Mouse (Mus musculus): ENCODE data around the gene Tbc1d12. TPM values are rescaled to one million over a fixed set of nuclear protein-coding genes. Genes with fewer than 3 reads are reported as not detected.
"Not testable (repeated sequence)": the region's sequence is repeated elsewhere in the genome, so short reads cannot be mapped to it uniquely, and the experiment has no call there.

Tbc1d12 gene
- polyA plus RNA-seq, 1 experiment from 2014 or later = 3.6 TPM

DNA sequence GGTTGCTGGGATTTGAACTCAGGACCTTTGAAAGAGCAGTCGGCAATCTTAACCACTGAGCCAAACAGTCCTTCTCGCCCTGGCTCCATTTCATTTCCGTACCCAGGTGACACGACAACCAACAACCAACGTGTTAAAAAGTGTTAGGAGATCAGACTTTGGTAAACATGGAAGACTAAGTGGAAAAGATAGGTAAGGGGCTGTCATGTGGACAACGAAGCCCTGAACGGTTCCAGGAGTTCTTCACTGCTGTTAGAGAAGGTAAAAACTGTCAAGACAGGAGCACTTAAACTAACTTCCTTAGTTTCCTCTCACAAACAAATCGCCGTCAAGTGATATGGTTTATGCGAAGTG is 318 bp upstream of the Tbc1d12 start:
- peak overlapping the region; percentile 86 for H3K4me3 ChIP-seq (replicated peaks)
- ATAC-seq (ENCODE audit: insufficient number of reproducible peaks, insufficient read depth, low FRiP score, low TSS enrichment, low read depth) = no peak
- H3K27ac ChIP-seq = no peak overlapping the region; the same call in 1 of the 2 replicates

GRCm38 (mm10) chr19:38837171-38837641 is 827 bp downstream of the Tbc1d12 start:
- Histone ChIP-seq H3K27me3 (no peaks in the 10 kb centered on the region), H3K4me3 (replicated peaks) (peak overlapping the region; percentile 86), H3K9ac (replicated peaks) (peak overlapping the region; percentile 85), H3K27ac (peak overlapping the region; percentile 89), H3K4me2 (peak overlapping the region; percentile 64), H3K4me1 (replicated peaks) (peaks cover 6% of the 10 kb centered on the region; the same call in 1 of the 2 replicates), H3K36me3 (no peaks in the 10 kb centered on the region), H3K9me3 (no peaks in the 10 kb centered on the region)
- under 1% methylated on average over 54 of the region's 54 CpGs for WGBS
- ATAC-seq (ENCODE audit: insufficient number of reproducible peaks, insufficient read depth, low FRiP score, low TSS enrichment, low read depth) = no peak

More for the DNA sequence above, 318 bp upstream of the Tbc1d12 start:
- Histone ChIP-seq H3K4me1 (replicated peaks) (peaks cover 6% of the 10 kb centered on the region; the same call in 1 of the 2 replicates), H3K4me2 (peak overlapping the region; percentile 64), H3K27me3 (no peaks in the 10 kb centered on the region), H3K36me3 (no peaks in the 10 kb centered on the region), H3K9ac (replicated peaks) (peak overlapping the region; percentile 85; the same call in 1 of the 2 replicates), H3K9me3 (no peaks in the 10 kb centered on the region)
- 23% methylated on average over 10 of the region's 10 CpGs for WGBS

DNA sequence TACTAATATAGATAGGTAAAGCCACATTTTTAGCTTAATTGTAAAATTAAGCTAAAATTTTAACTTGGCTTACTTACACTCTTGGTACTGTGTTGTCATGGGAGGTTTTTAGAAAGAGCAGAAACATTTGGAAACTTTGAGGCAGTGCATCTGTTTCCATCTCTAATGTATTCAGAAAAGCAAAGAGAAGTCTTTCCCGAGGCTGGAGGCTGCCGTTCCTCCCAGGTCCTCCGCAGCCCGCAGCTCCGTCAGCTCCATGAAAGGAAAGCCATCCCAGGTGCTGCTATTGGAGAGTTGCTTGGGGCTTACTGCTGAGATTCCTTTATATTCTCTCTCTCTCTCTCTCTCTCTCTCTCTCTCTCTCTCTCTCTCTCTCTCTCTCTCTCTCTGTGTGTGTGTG is 8.4 kb downstream of the Tbc1d12 start:
- Histone ChIP-seq H3K27ac (no peak overlapping the region), H3K27me3 (no peaks in the 10 kb centered on the region), H3K36me3 (no peaks in the 10 kb centered on the region; the same call in 1 of the 2 replicates), H3K9ac (replicated peaks) (no peak overlapping the region), H3K9me3 (0 out of 2 replicates have a peak, but pooled peaks cover 4% of the 10 kb centered on the region), H3K4me1 (replicated peaks) (no peaks in the 10 kb centered on the region), H3K4me3 (replicated peaks) (no peak overlapping the region), H3K4me2 (no peak overlapping the region)
- 84% methylated on average over 5 of the region's 5 CpGs for WGBS
- no peak for ATAC-seq (ENCODE audit: insufficient number of reproducible peaks, insufficient read depth, low FRiP score, low TSS enrichment, low read depth)

GRCm38 (mm10) chr19:38846373-38846772 is 10.0 kb downstream of the Tbc1d12 start:
- no peak for ATAC-seq (ENCODE audit: insufficient number of reproducible peaks, insufficient read depth, low FRiP score, low TSS enrichment, low read depth)
- Histone ChIP-seq H3K9ac (replicated peaks) (no peak overlapping the region), H3K27ac (peak overlapping the region; percentile 42; the same call in 1 of the 2 replicates), H3K4me1 (replicated peaks) (no peaks in the 10 kb centered on the region), H3K27me3 (no peaks in the 10 kb centered on the region), H3K9me3 (0 out of 2 replicates have a peak, but pooled peaks cover 4% of the 10 kb centered on the region), H3K4me3 (replicated peaks) (no peak overlapping the region), H3K36me3 (no peaks in the 10 kb centered on the region; the same call in 1 of the 2 replicates), H3K4me2 (no peak overlapping the region)
- 63% methylated on average over 2 of the region's 2 CpGs for WGBS

- H3K4me2 ChIP-seq = no peak overlapping the region
- WGBS = 87% methylated on average over 3 of the region's 3 CpGs
These were observed 21.8 kb downstream of the Tbc1d12 start for GRCm38 (mm10) chr19:38858224-38858623.

DNA sequence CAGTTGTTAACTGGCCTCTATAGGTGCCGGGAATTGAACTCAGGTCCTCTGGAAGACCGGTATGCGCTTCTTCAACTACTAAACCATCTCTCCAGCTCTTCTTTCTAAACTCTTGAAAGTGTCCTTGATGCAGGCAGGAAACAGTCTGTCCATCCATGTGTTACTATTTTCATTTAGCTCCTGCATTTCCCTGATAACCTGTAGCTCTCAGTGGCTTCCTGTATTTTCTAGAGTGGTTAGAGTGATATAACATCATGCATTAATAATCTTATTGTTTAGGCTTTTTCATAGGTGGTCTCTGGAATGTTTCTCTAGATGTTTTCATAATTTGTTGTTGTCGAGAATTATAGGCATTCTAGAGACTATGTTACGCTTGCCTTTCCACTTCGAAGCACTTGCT is 26.1 kb downstream of the Tbc1d12 start:
- no peak for ATAC-seq (ENCODE audit: insufficient number of reproducible peaks, insufficient read depth, low FRiP score, low TSS enrichment, low read depth)
- Histone ChIP-seq H3K9ac (replicated peaks) (no peak overlapping the region), H3K9me3 (no peaks in the 10 kb centered on the region), H3K4me3 (replicated peaks) (no peak overlapping the region), H3K4me1 (replicated peaks) (no peaks in the 10 kb centered on the region), H3K4me2 (no peak overlapping the region), H3K27ac (no peak overlapping the region), H3K27me3 (no peaks in the 10 kb centered on the region), H3K36me3 (no peaks in the 10 kb centered on the region)
- WGBS = 91% methylated on average over 6 of the region's 6 CpGs

More at GRCm38 (mm10) chr19:38858224-38858623, 21.8 kb downstream of the Tbc1d12 start:
- Histone ChIP-seq H3K36me3 (no peaks in the 10 kb centered on the region), H3K9me3 (no peaks in the 10 kb centered on the region), H3K4me3 (replicated peaks) (no peak overlapping the region), H3K27me3 (no peaks in the 10 kb centered on the region), H3K27ac (no peak overlapping the region), H3K4me1 (replicated peaks) (no peaks in the 10 kb centered on the region), H3K9ac (replicated peaks) (no peak overlapping the region)
- ATAC-seq (ENCODE audit: insufficient number of reproducible peaks, insufficient read depth, low FRiP score, low TSS enrichment, low read depth) = no peak

DNA sequence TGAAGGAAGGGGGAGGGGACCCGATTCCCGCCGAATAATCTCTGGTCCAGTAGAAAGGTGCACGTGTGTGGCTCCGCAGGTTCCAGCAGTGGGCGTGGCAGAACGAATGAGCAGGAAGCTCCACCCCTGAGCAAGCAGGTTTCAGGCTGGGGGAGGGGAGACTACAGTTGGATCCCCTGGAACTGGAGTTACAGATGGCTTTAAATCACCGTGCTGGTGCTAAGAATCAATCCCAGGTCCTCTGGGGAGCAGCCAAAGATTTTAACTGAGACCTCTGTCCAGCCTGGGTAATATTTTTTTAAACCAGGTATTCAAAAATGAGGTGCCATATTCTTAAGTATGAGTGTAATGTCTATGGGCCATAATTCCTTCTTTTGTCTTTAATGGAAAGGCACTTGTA is 38.4 kb downstream of the Tbc1d12 start:
- not testable (repeated sequence) for H3K4me3 ChIP-seq (replicated peaks); H3K9me3 ChIP-seq; H3K4me2 ChIP-seq; ATAC-seq (ENCODE audit: insufficient number of reproducible peaks, insufficient read depth, low FRiP score, low TSS enrichment, low read depth); H3K36me3 ChIP-seq; H3K27ac ChIP-seq; H3K27me3 ChIP-seq; H3K9ac ChIP-seq (replicated peaks); H3K4me1 ChIP-seq (replicated peaks)
- 81% methylated on average over 3 of the region's 8 CpGs for WGBS

DNA sequence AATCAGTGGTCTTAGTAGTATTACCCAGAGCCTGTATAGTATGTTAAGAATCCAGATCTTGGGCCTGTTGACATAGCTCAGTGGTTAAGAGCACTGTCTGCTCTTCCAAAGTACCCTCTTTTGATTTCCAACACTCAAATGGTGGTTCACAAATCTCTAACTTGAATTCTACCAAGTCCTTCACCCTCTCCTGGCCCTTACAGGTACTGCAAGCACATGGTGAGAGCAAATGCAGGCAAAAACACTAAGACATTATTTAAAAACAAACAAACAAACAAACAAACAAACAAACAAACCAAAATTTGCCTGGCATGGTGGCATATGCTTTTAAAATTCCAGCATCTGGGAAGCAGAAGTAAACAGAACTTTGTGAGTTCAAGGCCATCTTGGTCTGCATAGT is 43.9 kb downstream of the Tbc1d12 start:
- Histone ChIP-seq H3K27me3 (no peaks in the 10 kb centered on the region), H3K27ac (no peak overlapping the region), H3K4me2 (no peak overlapping the region), H3K9me3 (no peaks in the 10 kb centered on the region), H3K4me1 (replicated peaks) (no peaks in the 10 kb centered on the region), H3K4me3 (replicated peaks) (no peak overlapping the region), H3K9ac (replicated peaks) (no peak overlapping the region), H3K36me3 (0 out of 2 replicates have a peak, but pooled peaks cover 2% of the 10 kb centered on the region)
- ATAC-seq (ENCODE audit: insufficient number of reproducible peaks, insufficient read depth, low FRiP score, low TSS enrichment, low read depth) = no peak

GRCm38 (mm10) chr19:38901146-38902135 is 65.1 kb downstream of the Tbc1d12 start:
- no peaks in the 10 kb centered on the region for H3K27me3 ChIP-seq
- no peaks in the 10 kb centered on the region for H3K4me1 ChIP-seq (replicated peaks)
- no peak overlapping the region for H3K9ac ChIP-seq (replicated peaks)
- H3K4me2 ChIP-seq = no peak overlapping the region
- H3K4me3 ChIP-seq (replicated peaks) = no peak overlapping the region
- ATAC-seq (ENCODE audit: insufficient number of reproducible peaks, insufficient read depth, low FRiP score, low TSS enrichment, low read depth) = no peak
- H3K36me3 ChIP-seq = peaks cover 4% of the 10 kb centered on the region; the same call in 1 of the 2 replicates
- H3K9me3 ChIP-seq = no peaks in the 10 kb centered on the region
- no peak overlapping the region for H3K27ac ChIP-seq
- 84% methylated on average over 12 of the region's 12 CpGs for WGBS

GRCm38 (mm10) chr19:38902501-38902900 is 66.1 kb downstream of the Tbc1d12 start:
- Histone ChIP-seq H3K9me3 (no peaks in the 10 kb centered on the region), H3K4me2 (no peak overlapping the region), H3K4me3 (replicated peaks) (no peak overlapping the region), H3K27ac (no peak overlapping the region), H3K27me3 (no peaks in the 10 kb centered on the region), H3K9ac (replicated peaks) (no peak overlapping the region), H3K36me3 (peaks cover 4% of the 10 kb centered on the region; the same call in 1 of the 2 replicates), H3K4me1 (replicated peaks) (no peaks in the 10 kb centered on the region)
- 91% methylated on average over 5 of the region's 5 CpGs for WGBS
- no peak for ATAC-seq (ENCODE audit: insufficient number of reproducible peaks, insufficient read depth, low FRiP score, low TSS enrichment, low read depth)

- Histone ChIP-seq H3K27ac (no peak overlapping the region), H3K9ac (replicated peaks) (no peak overlapping the region), H3K4me2 (no peak overlapping the region), H3K27me3 (no peaks in the 10 kb centered on the region), H3K36me3 (peaks cover 6% of the 10 kb centered on the region; the same call in 1 of the 2 replicates), H3K9me3 (no peaks in the 10 kb centered on the region), H3K4me1 (replicated peaks) (no peaks in the 10 kb centered on the region), H3K4me3 (replicated peaks) (no peak overlapping the region)
- no peak for ATAC-seq (ENCODE audit: insufficient number of reproducible peaks, insufficient read depth, low FRiP score, low TSS enrichment, low read depth)
- 91% methylated on average over 9 of the region's 9 CpGs for WGBS
These were observed 77.4 kb downstream of the Tbc1d12 start for GRCm38 (mm10) chr19:38913786-38914185.

All from limb, embryonic 12.5 days (tissue).